Mouse (Mus musculus): ENCODE data around the gene P4htm. TPM values are rescaled to one million over a fixed set of nuclear protein-coding genes. Genes with fewer than 3 reads are reported as not detected.

The P4htm gene
- total RNA-seq, 2 experiments from 2014 or later: 91.8 to 92.3 TPM

GRCm38 (mm10) chr9:108578545-108579343 lies 18.7 kb downstream of the P4htm start, which contains the start of gene Wdr6:
Wdr6 (minus strand) TSS chr9:108578739.
- peak; percentile 78 to 84 for DNase-seq (ENCODE audit: low spot score in 2 of 2)

GRCm38 (mm10) chr9:108577934-108578544 lies 19.4 kb downstream of the P4htm start:
- DNase-seq (ENCODE audit: low spot score in 2 of 2): no peak

GRCm38 (mm10) chr9:108577025-108577424 lies 20.4 kb downstream of the P4htm start:
- DNase-seq (ENCODE audit: low spot score in 2 of 2): no peak

GRCm38 (mm10) chr9:108575321-108576297 lies 21.9 kb downstream of the P4htm start:
- no peak for DNase-seq (ENCODE audit: low spot score in 2 of 2)

- DNase-seq (ENCODE audit: low spot score in 2 of 2): no peak
Measured at GRCm38 (mm10) chr9:108574921-108575320, 22.5 kb downstream of the P4htm start.

GRCm38 (mm10) chr9:108573774-108574690 lies 23.4 kb downstream of the P4htm start:
- no peak for DNase-seq (ENCODE audit: low spot score in 2 of 2)

- no peak for DNase-seq (ENCODE audit: low spot score in 2 of 2)
Measured at GRCm38 (mm10) chr9:108572321-108572720, 25.1 kb downstream of the P4htm start.

- DNase-seq (ENCODE audit: low spot score in 2 of 2): no peak
Measured at GRCm38 (mm10) chr9:108571401-108571973, 26.0 kb downstream of the P4htm start.

- peak; percentile 74 to 75 for DNase-seq (ENCODE audit: low spot score in 2 of 2)
Measured at GRCm38 (mm10) chr9:108570207-108570896, 27.1 kb downstream of the P4htm start.

- peak; percentile 84 to 92 for DNase-seq (ENCODE audit: low spot score in 2 of 2)
Measured at GRCm38 (mm10) chr9:108569381-108570206, 27.9 kb downstream of the P4htm start, which contains the start of gene Dalrd3. Dalrd3 (plus strand) TSS chr9:108569886.

GRCm38 (mm10) chr9:108568511-108568921 lies 29.0 kb downstream of the P4htm start:
- DNase-seq (ENCODE audit: low spot score in 2 of 2): no peak

- DNase-seq (ENCODE audit: low spot score in 2 of 2): no peak
Measured at GRCm38 (mm10) chr9:108567931-108568419, 29.5 kb downstream of the P4htm start.

- peak; percentile 95 to 97 for DNase-seq (ENCODE audit: low spot score in 2 of 2)
Measured at GRCm38 (mm10) chr9:108566815-108567776, 30.4 kb downstream of the P4htm start, which contains the start of gene Ndufaf3. Ndufaf3 (minus strand) TSS chr9:108567434.

- DNase-seq (ENCODE audit: low spot score in 2 of 2): no peak
Measured at GRCm38 (mm10) chr9:108565881-108566814, 31.3 kb downstream of the P4htm start.

GRCm38 (mm10) chr9:108564131-108564530 lies 33.3 kb downstream of the P4htm start:
- DNase-seq (ENCODE audit: low spot score in 2 of 2): no peak

- no peak for DNase-seq (ENCODE audit: low spot score in 2 of 2)
Measured at GRCm38 (mm10) chr9:108563671-108564070, 33.8 kb downstream of the P4htm start.
